Mouse (Mus musculus) bone marrow macrophage, adult 2 months (primary cell): ENCODE data around the gene Esrrg.

ENCODE experiments used
- CTCF ChIP-seq: IDR thresholded peaks from 2 replicates; pipeline ENCODE4 v1.5.1; 2012; ENCODE audit warnings: low read depth, mild to moderate bottlenecking, low read length, moderate library complexity
- POLR2A ChIP-seq: IDR thresholded peaks from 2 replicates; pipeline ENCODE4 v1.6.1; 2012; ENCODE audit warnings: mild to moderate bottlenecking, low read depth, low read length, borderline replicate concordance

- no peak for TF ChIP-seq POLR2A
- no peak for TF ChIP-seq CTCF
Measured at GRCm38 (mm10) chr1:188101832-188102231, 493.2 kb downstream of the Esrrg start.
